22 mouse cellular contexts compared by ENCODE assay signal in genomic region chr6:31538112-31538511, GRCm38 (mm10). TPM values are rescaled to one million over a fixed set of nuclear protein-coding genes. Genes with fewer than 3 reads are reported as not detected.
DNase-seq lines count a peak whose midpoint lies in the region; ATAC-seq and TF ChIP-seq lines count a peak whose summit lies in the region.
"Had no signal": no experiment of that assay in that cellular context is flagged by ENCODE, and none has a peak within 500 bp of the region (broad histone marks: within the 10 kb centered on the region; RNA-seq: fewer than 3 reads in every experiment).

No protein-coding gene starts in this region.

- TF ChIP-seq POLR2A in heart, adult 2 months (IDR thresholded peaks at IDR 0.05; ENCODE audit: insufficient read depth, low read depth, low read length), result no peak

- 98% methylated on average over 1 of the region's 1 CpGs for WGBS in heart, adult 2 months
- WGBS in liver, embryonic 14.5 days (ENCODE audit: insufficient replicate concordance), result 8% methylated on average over 1 of the region's 1 CpGs
- WGBS in liver, postnatal 0 days (ENCODE audit: insufficient replicate concordance), result 56% methylated on average over 1 of the region's 1 CpGs

- intact Hi-C loops in heart, adult 2 months (cut with DNase I), result no loop called here

- peaks cover 18% of the 10 kb centered on the region for H3K4me1 ChIP-seq in heart, adult 2 months (ENCODE audit: control insufficient read depth, insufficient read depth, low read length)
- H3K4me1 ChIP-seq in liver, embryonic 14.5 days (replicated peaks; ENCODE audit: control insufficient read depth in 2 of 2, insufficient read depth in 2 of 2, low read length in 1 of 2), result peaks cover 14 to 26% of the 10 kb centered on the region in 2 experiments
- 0 out of 2 replicates have a peak, but pooled peaks cover 4% of the 10 kb centered on the region for H3K4me1 ChIP-seq in liver, postnatal 0 days (ENCODE audit: insufficient read depth)
- H3K4me1 ChIP-seq: forebrain, embryonic 10.5 days; forebrain, embryonic 13.5 days; hindbrain, embryonic 12.5 days; hindbrain, embryonic 15.5 days had no signal

- peaks cover 29% of the 10 kb centered on the region for H3K36me3 ChIP-seq in heart, adult 2 months (ENCODE audit: control insufficient read depth, insufficient read depth, low read length)
- no peaks in the 10 kb centered on the region for H3K36me3 ChIP-seq in liver, embryonic 14.5 days (replicated peaks; ENCODE audit: control insufficient read depth, insufficient read depth, low read depth)
- H3K36me3 ChIP-seq in liver, postnatal 0 days (replicated peaks; ENCODE audit: insufficient read depth, low read length), result no peaks in the 10 kb centered on the region
- H3K36me3 ChIP-seq: hindbrain, embryonic 12.5 days had no signal

- H3K4me3 ChIP-seq in heart, adult 2 months, result no peak overlapping the region
- no peak overlapping the region for H3K4me3 ChIP-seq in liver, embryonic 14.5 days (ENCODE audit: insufficient read depth in 1 of 2, low read depth in 2 of 2, low read length in 2 of 2)
- no peak overlapping the region for H3K4me3 ChIP-seq in liver, postnatal 0 days (ENCODE audit: low read depth, low read length)
- H3K4me3 ChIP-seq: forebrain, embryonic 10.5 days; forebrain, embryonic 13.5 days; hindbrain, embryonic 12.5 days; hindbrain, embryonic 15.5 days had no signal

- no peak overlapping the region for H3K9ac ChIP-seq in heart, adult 2 months (ENCODE audit: low read depth, low read length)
- no peak overlapping the region for H3K9ac ChIP-seq in liver, embryonic 14.5 days (replicated peaks)
- no peak overlapping the region for H3K9ac ChIP-seq in liver, postnatal 0 days (replicated peaks)
- H3K9ac ChIP-seq: forebrain, embryonic 13.5 days; hindbrain, embryonic 12.5 days; hindbrain, embryonic 15.5 days had no signal

- no peak for TF ChIP-seq CTCF in heart, adult 2 months (IDR thresholded peaks at IDR 0.05)
- TF ChIP-seq CTCF in liver, embryonic 14.5 days (IDR thresholded peaks at IDR 0.05; ENCODE audit: low read depth), result no peak
- TF ChIP-seq CTCF in liver, postnatal 0 days (IDR thresholded peaks at IDR 0.05; ENCODE audit: low read depth), result no peak

- no peaks in the 10 kb centered on the region for H3K9me3 ChIP-seq in liver, embryonic 14.5 days (ENCODE audit: control insufficient read depth, low read length)
- no peaks in the 10 kb centered on the region for H3K9me3 ChIP-seq in liver, postnatal 0 days (ENCODE audit: low read length)
- H3K9me3 ChIP-seq: forebrain, embryonic 10.5 days; forebrain, embryonic 13.5 days; hindbrain, embryonic 12.5 days; hindbrain, embryonic 15.5 days had no signal

- no peak for TF ChIP-seq EP300 in heart, adult 2 months (IDR thresholded peaks at IDR 0.05; ENCODE audit: insufficient read depth, low read depth, low read length)
- TF ChIP-seq EP300 in liver, embryonic 14.5 days (IDR thresholded peaks at IDR 0.05; ENCODE audit: low read depth), result peak; percentile 62
- peak; percentile 36; the same call in 1 of the 2 replicates for TF ChIP-seq EP300 in liver, postnatal 0 days (IDR thresholded peaks at IDR 0.05; ENCODE audit: low read depth)

- H3K27ac ChIP-seq in heart, adult 2 months, result peak overlapping the region; percentile 4
- H3K27ac ChIP-seq in liver, embryonic 14.5 days, result no peak overlapping the region
- H3K27ac ChIP-seq in liver, postnatal 0 days (ENCODE audit: low read depth), result no peak overlapping the region
- H3K27ac ChIP-seq: forebrain, embryonic 10.5 days; forebrain, embryonic 13.5 days; hindbrain, embryonic 12.5 days; hindbrain, embryonic 15.5 days had no signal

- ATAC-seq in liver, embryonic 14.5 days (ENCODE audit: insufficient read depth), result peak; percentile 64
- ATAC-seq in liver, postnatal 0 days, result no peak
- ATAC-seq: CD4-positive, CD25-positive, alpha-beta regulatory T cell, adult 4 months; forebrain, embryonic 13.5 days; forebrain, embryonic 16.5 days had no signal

- DNase-seq in heart, adult 2 months, result no peak
- DNase-seq in heart, adult 9 months (ENCODE audit: low spot score in 2 of 2), result no peak
- DNase-seq in c-Kit-positive CD71-positive TER-119-positive erythroid progenitor cells, embryonic 14.5 days (ENCODE audit: low spot score), result peak; percentile 59
- peak; percentile 27 to 50 (median 28) for DNase-seq in liver, embryonic 14.5 days (ENCODE audit: low read depth in 3 of 3, low spot score in 3 of 3)
- no peak for DNase-seq in liver, postnatal 0 days
- no peak for DNase-seq in kidney, postnatal 10 days
- DNase-seq in thymus, postnatal 0 days (ENCODE audit: low spot score), result no peak
- DNase-seq: adrenal gland, adult 2 months; adrenal gland, postnatal 14 days; cerebellum, adult 2 months; cerebellum, adult 9-11 months; cerebellum, postnatal 36 days; embryo, embryonic 11 days; gastrocnemius, postnatal 25 days; heart, adult 18-20 months had no signal

- peak overlapping the region; percentile 17; the same call in 1 of the 2 replicates for H3K4me2 ChIP-seq in liver, embryonic 14.5 days (ENCODE audit: low read depth)
- H3K4me2 ChIP-seq in liver, postnatal 0 days (ENCODE audit: low read depth, low read length), result no peak overlapping the region
- H3K4me2 ChIP-seq: forebrain, embryonic 13.5 days; heart, embryonic 11.5 days; hindbrain, embryonic 12.5 days; hindbrain, embryonic 15.5 days had no signal

- H3K27me3 ChIP-seq in heart, adult 2 months (ENCODE audit: control insufficient read depth, insufficient read depth, low read length), result no peaks in the 10 kb centered on the region
- H3K27me3 ChIP-seq in liver, embryonic 14.5 days (ENCODE audit: control insufficient read depth, insufficient read depth, low read length), result no peaks in the 10 kb centered on the region
- no peaks in the 10 kb centered on the region for H3K27me3 ChIP-seq in liver, postnatal 0 days (ENCODE audit: insufficient read depth, low read length)
- H3K27me3 ChIP-seq: forebrain, embryonic 13.5 days; hindbrain, embryonic 12.5 days; hindbrain, embryonic 15.5 days had no signal

- 0 out of 2 replicates have a peak, but pooled peaks cover 2% of the 10 kb centered on the region for H3K79me2 ChIP-seq in heart, adult 2 months (replicated peaks; ENCODE audit: control insufficient read depth, insufficient read depth, low read length)

RNA-seq across cellular contexts. Expression of gene Podxl, which starts 25.7 kb away (rescaled TPM):
- 10 to 100 TPM; 71.6 to 90.9 TPM for total RNA-seq in heart, adult 2 months (2021)
- polyA plus RNA-seq in heart, adult 2 months (2012; rRNA removed), result 53.8 and 99.2 TPM in 2 replicates
- 8.1 and 8.2 TPM in 2 replicates for polyA plus RNA-seq in liver, embryonic 14.5 days (2012; rRNA removed)
- polyA plus RNA-seq in liver, embryonic 14.5 days (2014; fragmentation: Nextera tagmentation; extraction: Ambion mirVana), result 5.0 and 6.0 TPM in 2 replicates
- polyA plus RNA-seq in liver, postnatal 0 days (2015; fragmentation: Nextera tagmentation; extraction: Ambion mirVana), result 1.5 and 2.8 TPM in 2 replicates
- polyA plus RNA-seq in thymus, postnatal 0 days (2015; fragmentation: Nextera tagmentation; extraction: Ambion mirVana), result 1.5 and 1.6 TPM in 2 replicates
- polyA plus RNA-seq: CD4-positive, CD25-positive, alpha-beta regulatory T cell, adult 4 months had no signal

Comparison
In these comparisons a context has a peak if more than half of its experiments do, and no peak if none do; other contexts are left out.
1. DNase-seq: peak in c-Kit-positive CD71-positive TER-119-positive erythroid progenitor cells, embryonic 14.5 days (single experiment) and liver, embryonic 14.5 days (3 of 3); none in heart, adult 2 months (0 of 2), heart, adult 9 months (0 of 2), liver, postnatal 0 days (single experiment), kidney, postnatal 10 days (single experiment) and thymus, postnatal 0 days (single experiment).